Mouse (Mus musculus): ENCODE results near the gene Coq10a. TPM values are rescaled to one million over a fixed set of nuclear protein-coding genes. Genes with fewer than 3 reads are reported as not detected.

The Coq10a gene
- total RNA-seq, 1 experiment = 8.2 TPM

DNA sequence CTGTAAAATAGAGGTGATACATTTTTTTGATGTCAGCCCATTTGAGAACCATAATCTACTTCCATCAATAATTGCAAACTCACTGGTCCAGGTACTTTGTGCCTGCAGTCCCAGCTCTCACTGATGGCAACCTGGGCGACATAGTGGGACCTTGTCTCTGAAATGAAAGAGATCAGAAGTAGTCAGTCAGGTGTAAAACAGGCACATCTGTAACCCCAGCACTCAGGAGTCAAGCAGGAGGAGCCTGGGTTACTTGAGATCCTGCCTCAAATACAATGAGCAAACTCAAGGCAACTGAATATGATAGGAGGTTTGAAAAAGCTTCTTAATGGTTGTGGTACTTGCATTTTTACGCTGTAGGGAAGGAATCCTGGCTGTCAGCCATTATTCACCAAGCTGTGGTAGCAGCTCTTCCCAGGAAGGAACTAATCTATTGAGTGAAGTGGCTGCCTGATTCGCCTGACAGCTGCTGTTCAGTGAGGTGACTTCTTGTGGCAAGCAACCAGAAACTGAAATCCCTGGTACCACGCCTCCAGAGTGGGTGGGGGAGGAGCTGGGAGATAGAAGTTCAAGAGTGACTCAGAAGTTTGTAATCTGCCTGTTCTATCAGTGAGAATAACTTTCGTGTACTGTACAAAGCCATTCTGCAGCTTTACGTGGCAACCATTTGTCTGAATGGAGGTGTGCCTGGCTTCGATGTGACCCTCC, 24.1 kb downstream of the Coq10a start:
- Histone ChIP-seq H3K27ac (ENCODE audit: insufficient read depth, low read depth, low read length, poor library complexity, severe bottlenecking) (no peak overlapping the region), H3K4me1 (ENCODE audit: control insufficient read depth in 2 of 2, insufficient read depth in 2 of 2, low read length in 2 of 2, poor library complexity in 1 of 2) (peaks cover 5 to 9% of the 10 kb centered on the region in 2 experiments; a peak in 3 of 4 replicates), H3K36me3 (ENCODE audit: control insufficient read depth, insufficient read depth, low read length, poor library complexity, severe bottlenecking) (peaks cover 8% of the 10 kb centered on the region; the same call in 1 of the 2 replicates), H3K9ac (ENCODE audit: insufficient read depth, low read depth, low read length, poor library complexity, severe bottlenecking) (no peak overlapping the region), H3K9me3 (ENCODE audit: control insufficient read depth, insufficient read depth, low read depth, low read length) (no peaks in the 10 kb centered on the region), H3K4me3 (ENCODE audit: insufficient read depth in 1 of 2, low read depth in 1 of 2, low read length in 2 of 2, poor library complexity in 1 of 2, severe bottlenecking in 1 of 2) (no peak overlapping the region)
- peak; percentile 46 for DNase-seq (ENCODE audit: low read depth, low spot score)
- no peak for TF ChIP-seq ZNF384 (IDR thresholded peaks at IDR 0.05; ENCODE audit: low read depth, low read length)
- no peak for TF ChIP-seq MAFK (IDR thresholded peaks at IDR 0.05; ENCODE audit: insufficient read depth, low read depth, low read length)
- no peak for TF ChIP-seq CHD2 (IDR thresholded peaks at IDR 0.05; ENCODE audit: low read depth, low read length)
- TF ChIP-seq HCFC1 (IDR thresholded peaks at IDR 0.05; ENCODE audit: borderline replicate concordance, insufficient read depth, low read length) = no peak
- TF ChIP-seq ZC3H11A (IDR thresholded peaks at IDR 0.05; ENCODE audit: borderline replicate concordance, low read depth, low read length) = no peak
- in situ Hi-C loops (cut with MboI; ENCODE audit: low sequenced_read_pairs in 2 of 2, unreplicated experiment in 2 of 2) = no loop called here

DNA sequence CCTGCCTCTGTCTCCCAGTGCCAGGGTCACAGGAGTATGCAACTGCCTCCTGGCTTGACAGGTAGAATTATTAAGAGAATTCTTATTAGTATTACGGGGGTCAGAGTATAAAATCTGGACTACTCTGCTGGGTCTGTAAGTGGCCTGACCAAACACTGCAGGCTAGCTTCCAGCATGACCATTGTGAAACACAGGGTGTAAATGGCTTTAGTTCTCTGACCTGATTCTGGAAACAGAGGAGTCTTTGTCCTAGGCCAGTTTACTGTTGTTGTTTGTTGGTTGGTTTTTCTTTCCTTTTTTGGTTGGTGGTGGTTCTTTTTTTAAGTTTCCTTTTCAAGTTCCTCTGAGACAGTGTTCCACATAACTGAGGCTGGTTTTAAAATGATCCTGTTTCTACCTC, 25.4 kb downstream of the Coq10a start:
- H3K36me3 ChIP-seq (ENCODE audit: control insufficient read depth, insufficient read depth, low read length, poor library complexity, severe bottlenecking) = peaks cover 6% of the 10 kb centered on the region; the same call in 1 of the 2 replicates
- H3K9ac ChIP-seq (ENCODE audit: insufficient read depth, low read depth, low read length, poor library complexity, severe bottlenecking) = no peak overlapping the region
- no peak overlapping the region; the same call in 1 of the 2 replicates for H3K27ac ChIP-seq (ENCODE audit: insufficient read depth, low read depth, low read length, poor library complexity, severe bottlenecking)
- TF ChIP-seq MAFK (IDR thresholded peaks at IDR 0.05; ENCODE audit: insufficient read depth, low read depth, low read length) = no peak
- no peak for TF ChIP-seq ZNF384 (IDR thresholded peaks at IDR 0.05; ENCODE audit: low read depth, low read length)
- no peak for TF ChIP-seq CHD2 (IDR thresholded peaks at IDR 0.05; ENCODE audit: low read depth, low read length)
- TF ChIP-seq ZC3H11A (IDR thresholded peaks at IDR 0.05; ENCODE audit: borderline replicate concordance, low read depth, low read length) = no peak
- H3K4me3 ChIP-seq (ENCODE audit: insufficient read depth in 1 of 2, low read depth in 1 of 2, low read length in 2 of 2, poor library complexity in 1 of 2, severe bottlenecking in 1 of 2) = no peak overlapping the region
- H3K4me1 ChIP-seq (ENCODE audit: control insufficient read depth in 2 of 2, insufficient read depth in 2 of 2, low read length in 2 of 2, poor library complexity in 1 of 2) = peaks cover 7 to 9% of the 10 kb centered on the region in 2 experiments; a peak in 3 of 4 replicates
- DNase-seq (ENCODE audit: low read depth, low spot score) = no peak
- in situ Hi-C loops (cut with MboI; ENCODE audit: low sequenced_read_pairs in 2 of 2, unreplicated experiment in 2 of 2) = no loop called here
- H3K9me3 ChIP-seq (ENCODE audit: control insufficient read depth, insufficient read depth, low read depth, low read length) = no peaks in the 10 kb centered on the region

DNA sequence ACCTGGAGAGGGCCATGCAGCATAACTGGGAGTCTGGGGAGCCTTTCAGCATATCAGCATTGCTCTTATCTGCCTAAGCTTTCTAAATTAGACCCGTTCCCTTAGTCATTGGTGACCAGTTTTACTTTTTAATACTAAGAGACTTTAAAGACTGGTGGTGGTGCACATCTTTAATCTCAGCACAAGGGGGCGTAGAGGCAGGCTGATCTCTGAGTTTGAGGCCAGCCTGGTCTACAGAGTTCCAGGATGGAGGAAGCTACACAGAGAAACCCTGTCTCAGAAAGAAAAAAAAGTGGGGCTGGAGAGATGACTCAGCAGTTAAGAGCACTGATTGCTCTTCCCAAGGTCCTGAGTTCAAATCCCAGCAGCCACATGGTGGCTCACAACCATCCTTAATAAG, 28.5 kb downstream of the Coq10a start:
- H3K9ac ChIP-seq (ENCODE audit: insufficient read depth, low read depth, low read length, poor library complexity, severe bottlenecking) = no peak overlapping the region; the same call in 1 of the 2 replicates
- TF ChIP-seq CHD2 (IDR thresholded peaks at IDR 0.05; ENCODE audit: low read depth, low read length) (no peak), MAFK (IDR thresholded peaks at IDR 0.05; ENCODE audit: insufficient read depth, low read depth, low read length) (peak; percentile 70), ZNF384 (IDR thresholded peaks at IDR 0.05; ENCODE audit: low read depth, low read length) (peak; percentile 75)
- DNase-seq (ENCODE audit: low read depth, low spot score) = peak; percentile 38
- in situ Hi-C loops (cut with MboI; ENCODE audit: low sequenced_read_pairs in 2 of 2, unreplicated experiment in 2 of 2) = no loop called here
- H3K9me3 ChIP-seq (ENCODE audit: control insufficient read depth, insufficient read depth, low read depth, low read length) = no peaks in the 10 kb centered on the region
- peaks cover 4% of the 10 kb centered on the region; the same call in 1 of the 2 replicates for H3K36me3 ChIP-seq (ENCODE audit: control insufficient read depth, insufficient read depth, low read length, poor library complexity, severe bottlenecking)
- H3K27ac ChIP-seq (ENCODE audit: insufficient read depth, low read depth, low read length, poor library complexity, severe bottlenecking) = no peak overlapping the region; the same call in 1 of the 2 replicates
- H3K4me3 ChIP-seq (ENCODE audit: insufficient read depth in 1 of 2, low read depth in 1 of 2, low read length in 2 of 2, poor library complexity in 1 of 2, severe bottlenecking in 1 of 2) = no peak overlapping the region
- H3K4me1 ChIP-seq (ENCODE audit: control insufficient read depth in 2 of 2, insufficient read depth in 2 of 2, low read length in 2 of 2, poor library complexity in 1 of 2) = peaks cover 3 to 11% of the 10 kb centered on the region in 2 experiments; a peak in 3 of 4 replicates

DNA sequence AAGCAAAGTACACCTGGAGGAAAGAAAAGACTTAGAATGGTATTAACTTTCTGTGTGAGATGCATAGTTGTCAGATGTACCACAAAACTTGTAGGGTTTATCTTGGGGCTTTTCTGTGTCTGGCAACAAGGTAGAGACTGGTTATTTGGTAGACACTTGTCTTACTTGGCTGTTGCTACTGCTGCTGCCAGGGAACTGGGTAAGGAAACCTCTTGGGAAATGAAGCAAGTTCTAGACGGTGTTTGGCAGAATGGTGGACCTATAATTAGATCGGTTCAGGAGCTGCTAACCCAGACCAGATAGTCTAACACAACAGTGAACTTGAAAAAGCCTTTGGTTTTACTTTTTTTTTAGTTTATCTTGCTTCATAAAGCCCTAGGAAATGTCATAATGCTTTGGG, 29.8 kb downstream of the Coq10a start:
- TF ChIP-seq MAFK (IDR thresholded peaks at IDR 0.05; ENCODE audit: insufficient read depth, low read depth, low read length) = no peak
- no peak for TF ChIP-seq ZNF384 (IDR thresholded peaks at IDR 0.05; ENCODE audit: low read depth, low read length)
- no peak for TF ChIP-seq ZC3H11A (IDR thresholded peaks at IDR 0.05; ENCODE audit: borderline replicate concordance, low read depth, low read length)
- DNase-seq (ENCODE audit: low read depth, low spot score) = no peak
- peak overlapping the region; percentile 100; a peak in 3 of 4 replicates for H3K4me3 ChIP-seq (ENCODE audit: insufficient read depth in 1 of 2, low read depth in 1 of 2, low read length in 2 of 2, poor library complexity in 1 of 2, severe bottlenecking in 1 of 2)
- in situ Hi-C loops (cut with MboI; ENCODE audit: low sequenced_read_pairs in 2 of 2, unreplicated experiment in 2 of 2) = no loop called here
- no peak overlapping the region for H3K27ac ChIP-seq (ENCODE audit: insufficient read depth, low read depth, low read length, poor library complexity, severe bottlenecking)
- no peaks in the 10 kb centered on the region for H3K9me3 ChIP-seq (ENCODE audit: control insufficient read depth, insufficient read depth, low read depth, low read length)
- H3K36me3 ChIP-seq (ENCODE audit: control insufficient read depth, insufficient read depth, low read length, poor library complexity, severe bottlenecking) = peaks cover 4% of the 10 kb centered on the region; the same call in 1 of the 2 replicates
- no peak overlapping the region for H3K9ac ChIP-seq (ENCODE audit: insufficient read depth, low read depth, low read length, poor library complexity, severe bottlenecking)
- H3K4me1 ChIP-seq (ENCODE audit: control insufficient read depth in 2 of 2, insufficient read depth in 2 of 2, low read length in 2 of 2, poor library complexity in 1 of 2) = peaks cover 2 to 4% of the 10 kb centered on the region in 2 experiments; a peak in 1 of 4 replicates
